Mouse (Mus musculus): Measurements from ENCODE around the gene Fgf23. TPM values are rescaled to one million over a fixed set of nuclear protein-coding genes. Genes with fewer than 3 reads are reported as not detected.

Gene Fgf23
- polyA plus RNA-seq, 1 experiment from 2014 or later = 0.11 TPM

GRCm38 (mm10) chr6:127114753-127115456 lies 42.2 kb downstream of the Fgf23 start:
- no peak overlapping the region for H3K4me3 ChIP-seq (replicated peaks)
- WGBS = 67% methylated on average over 23 of the region's 23 CpGs
- no peak overlapping the region for H3K4me2 ChIP-seq
- H3K4me1 ChIP-seq (replicated peaks) = no peaks in the 10 kb centered on the region
- H3K9ac ChIP-seq (replicated peaks) = no peak overlapping the region
- no peaks in the 10 kb centered on the region for H3K36me3 ChIP-seq
- H3K9me3 ChIP-seq = no peaks in the 10 kb centered on the region
- peaks cover 12% of the 10 kb centered on the region; the same call in 1 of the 2 replicates for H3K27me3 ChIP-seq
- no peak for ATAC-seq (ENCODE audit: insufficient number of reproducible peaks, insufficient read depth, low FRiP score, low TSS enrichment, low read depth)
- no peak overlapping the region for H3K27ac ChIP-seq

- ATAC-seq (ENCODE audit: insufficient number of reproducible peaks, insufficient read depth, low FRiP score, low TSS enrichment, low read depth) = no peak
- Histone ChIP-seq H3K9ac (replicated peaks) (no peak overlapping the region), H3K4me1 (replicated peaks) (no peaks in the 10 kb centered on the region), H3K36me3 (peaks cover 16% of the 10 kb centered on the region), H3K9me3 (no peaks in the 10 kb centered on the region), H3K27me3 (no peaks in the 10 kb centered on the region), H3K4me3 (replicated peaks) (no peak overlapping the region), H3K4me2 (no peak overlapping the region), H3K27ac (no peak overlapping the region)
- WGBS = 65% methylated on average over 4 of the region's 4 CpGs
These were observed 49.6 kb downstream of the Fgf23 start for GRCm38 (mm10) chr6:127122221-127122806.

- WGBS = 86% methylated on average over 5 of the region's 5 CpGs
- ATAC-seq (ENCODE audit: insufficient number of reproducible peaks, insufficient read depth, low FRiP score, low TSS enrichment, low read depth) = no peak
- no peak overlapping the region for H3K4me2 ChIP-seq
- no peak overlapping the region for H3K4me3 ChIP-seq (replicated peaks)
- no peaks in the 10 kb centered on the region for H3K27me3 ChIP-seq
- no peaks in the 10 kb centered on the region for H3K4me1 ChIP-seq (replicated peaks)
- H3K36me3 ChIP-seq = peaks cover 23% of the 10 kb centered on the region
- H3K9ac ChIP-seq (replicated peaks) = no peak overlapping the region
- H3K27ac ChIP-seq = no peak overlapping the region
- H3K9me3 ChIP-seq = no peaks in the 10 kb centered on the region
These were observed 50.3 kb downstream of the Fgf23 start for GRCm38 (mm10) chr6:127122996-127123395.

- no peaks in the 10 kb centered on the region for H3K4me1 ChIP-seq (replicated peaks)
- H3K27me3 ChIP-seq = no peaks in the 10 kb centered on the region
- WGBS = 87% methylated on average over 7 of the region's 7 CpGs
- H3K27ac ChIP-seq = no peak overlapping the region
- no peaks in the 10 kb centered on the region for H3K9me3 ChIP-seq
- no peak overlapping the region for H3K9ac ChIP-seq (replicated peaks)
- H3K4me2 ChIP-seq = no peak overlapping the region
- peaks cover 28% of the 10 kb centered on the region for H3K36me3 ChIP-seq
- no peak for ATAC-seq (ENCODE audit: insufficient number of reproducible peaks, insufficient read depth, low FRiP score, low TSS enrichment, low read depth)
- no peak overlapping the region for H3K4me3 ChIP-seq (replicated peaks)
These were observed 50.8 kb downstream of the Fgf23 start for GRCm38 (mm10) chr6:127123506-127123905.

- no peaks in the 10 kb centered on the region for H3K27me3 ChIP-seq
- H3K4me1 ChIP-seq (replicated peaks) = no peaks in the 10 kb centered on the region
- WGBS = 91% methylated on average over 14 of the region's 14 CpGs
- peaks cover 88% of the 10 kb centered on the region for H3K36me3 ChIP-seq
- no peak overlapping the region for H3K4me3 ChIP-seq (replicated peaks)
- H3K4me2 ChIP-seq = no peak overlapping the region
- ATAC-seq (ENCODE audit: insufficient number of reproducible peaks, insufficient read depth, low FRiP score, low TSS enrichment, low read depth) = no peak
- H3K9ac ChIP-seq (replicated peaks) = no peak overlapping the region
- H3K27ac ChIP-seq = no peak overlapping the region
- H3K9me3 ChIP-seq = no peaks in the 10 kb centered on the region
These were observed 57.0 kb downstream of the Fgf23 start for GRCm38 (mm10) chr6:127129659-127130058.

- Histone ChIP-seq H3K9me3 (no peaks in the 10 kb centered on the region), H3K27ac (no peak overlapping the region), H3K9ac (replicated peaks) (no peak overlapping the region), H3K4me1 (replicated peaks) (no peaks in the 10 kb centered on the region), H3K36me3 (peaks cover 95% of the 10 kb centered on the region), H3K4me3 (replicated peaks) (no peak overlapping the region), H3K4me2 (no peak overlapping the region), H3K27me3 (no peaks in the 10 kb centered on the region)
- 83% methylated on average over 13 of the region's 13 CpGs for WGBS
- ATAC-seq (ENCODE audit: insufficient number of reproducible peaks, insufficient read depth, low FRiP score, low TSS enrichment, low read depth) = no peak
These were observed 57.7 kb downstream of the Fgf23 start for GRCm38 (mm10) chr6:127130377-127130776.

Other genes starting within 250 kb of the Fgf23 start
- gene Ndufa9, start 223.8 kb upstream of the Fgf23 start, polyA plus RNA-seq (2016; fragmentation: Nextera tagmentation; extraction: Ambion mirVana) = 184 and 192 TPM in 2 replicates
- not detected in 2 replicates for gene Akap3, start 219.8 kb upstream of the Fgf23 start, polyA plus RNA-seq (2016; fragmentation: Nextera tagmentation; extraction: Ambion mirVana)
- gene Dyrk4, start 151.1 kb upstream of the Fgf23 start, polyA plus RNA-seq (2016; fragmentation: Nextera tagmentation; extraction: Ambion mirVana) = not detected in 2 replicates
- gene Rad51ap1, start 133.3 kb upstream of the Fgf23 start, polyA plus RNA-seq (2016; fragmentation: Nextera tagmentation; extraction: Ambion mirVana) = 70.5 and 79.0 TPM in 2 replicates
- 12.6 and 15.1 TPM in 2 replicates for gene D6Wsu163e, start 132.9 kb upstream of the Fgf23 start, polyA plus RNA-seq (2016; fragmentation: Nextera tagmentation; extraction: Ambion mirVana)
- 0.29 and 0.30 TPM in 2 replicates for gene Fgf6, start 57.3 kb upstream of the Fgf23 start, polyA plus RNA-seq (2016; fragmentation: Nextera tagmentation; extraction: Ambion mirVana)
- gene Tigar, start 36.7 kb downstream of the Fgf23 start, polyA plus RNA-seq (2016; fragmentation: Nextera tagmentation; extraction: Ambion mirVana) = 3.7 and 5.0 TPM in 2 replicates
- 1,264 and 1,267 TPM in 2 replicates for gene Ccnd2, start 79.3 kb downstream of the Fgf23 start, polyA plus RNA-seq (2016; fragmentation: Nextera tagmentation; extraction: Ambion mirVana)

All from limb, embryonic 12.5 days (tissue).